Mouse (Mus musculus) lung, postnatal 0 days (tissue): ENCODE measurements around the gene Tjp3. TPM values are rescaled to one million over a fixed set of nuclear protein-coding genes. Genes with fewer than 3 reads are reported as not detected.
A peak's percentile ranks its signal among the peaks of the same experiment; 100 is the strongest.

ENCODE experiments used
- ATAC-seq: fragments of 200-750 bp; cut with Nextera tagmentation; 2 replicates; pipeline ENCODE4 v1.8.0; 2017; ENCODE audit warnings: moderate library complexity
- DNase-seq: peaks from one replicate; pipeline ENCODE4 v3.0.0-alpha.2; 2016; ENCODE audit warnings: low spot score
- H3K27ac ChIP-seq: fragments of 300-500 bp; sonication (generic); 2 replicates; pipeline ENCODE4 v1.5.1; 2014; ENCODE audit warnings: antibody characterized with exemption, mild to moderate bottlenecking, low read length, mixed read lengths
- H3K27me3 ChIP-seq: fragments of 300-500 bp; sonication (generic); replicated peaks from 2 replicates; pipeline ENCODE4 v1.6.1; 2014; ENCODE audit warnings: low read length, mixed read lengths; ENCODE audit not compliant: insufficient read depth
- H3K36me3 ChIP-seq: fragments of 300-500 bp; sonication (generic); 2 replicates; pipeline ENCODE4 v1.6.1; 2014; ENCODE audit warnings: low read length, mixed read lengths; ENCODE audit not compliant: insufficient read depth
- H3K4me1 ChIP-seq: fragments of 300-500 bp; sonication (generic); 2 replicates; pipeline ENCODE4 v1.6.1; 2014; ENCODE audit warnings: antibody characterized with exemption, low read depth, low read length, mixed read lengths; ENCODE audit not compliant: insufficient read depth
- H3K4me2 ChIP-seq: fragments of 300-500 bp; sonication (generic); replicated peaks from 2 replicates; pipeline ENCODE4 v1.6.1; 2014; ENCODE audit warnings: low read depth, mild to moderate bottlenecking, low read length, moderate library complexity, mixed read lengths
- H3K4me3 ChIP-seq: fragments of 300-500 bp; sonication (generic); 2 replicates; pipeline ENCODE4 v1.5.1; 2014; ENCODE audit warnings: low read depth, low read length
- H3K9ac ChIP-seq: fragments of 300-500 bp; sonication (generic); replicated peaks from 2 replicates; pipeline ENCODE4 v1.6.1; 2014; ENCODE audit warnings: low read depth, mild to moderate bottlenecking
- H3K9me3 ChIP-seq: fragments of 300-500 bp; sonication (generic); 2 replicates; pipeline ENCODE4 v1.6.1; 2016; ENCODE audit warnings: low read length, mixed read lengths
- CTCF ChIP-seq: IDR thresholded peaks from 2 replicates; pipeline ENCODE4 v1.5.1; 2016; ENCODE audit warnings: antibody characterized with exemption, mild to moderate bottlenecking
- EP300 ChIP-seq: IDR thresholded peaks from 2 replicates; pipeline ENCODE4 v1.6.1; 2016; ENCODE audit warnings: antibody characterized with exemption, mild to moderate bottlenecking, control low read depth
- WGBS: fragments of 180-500 bp; shearing (Covaris S2); extraction: QIAGEN DNeasy Blood & Tissue Kit; methylation state at CpG from one replicate; pipeline ENCODE4 v1.1.7; 2014; 5-methylcytosine and 5-hydroxymethylcytosine counted together
- polyA plus RNA-seq: library from polyadenylated mRNA; unstranded; fragments of >200 nt; fragmentation: Nextera tagmentation; extraction: Ambion mirVana; gene quantifications from 2 replicates; pipeline ENCODE4 v1.2.1, GENCODE M21; 2015

Gene Tjp3
- polyA plus RNA-seq, 1 experiment from 2014 or later = 24.1 TPM

GRCm38 (mm10) chr10:81320550-81321347 is 29.4 kb upstream of the Tjp3 start, which contains the start of gene Cactin:
TSS of gene Cactin (plus strand) at chr10:81321103.
- under 1% methylated on average over 67 of the region's 68 CpGs for WGBS
- TF ChIP-seq CTCF (peak; percentile 58), EP300 (peak; percentile 87)
- Histone ChIP-seq H3K27ac (peak within 1 kb of the TSS; percentile 89), H3K9ac (peak within 1 kb of the TSS; percentile 91), H3K4me3 (peak within 1 kb of the TSS; percentile 96), H3K9me3 (no peaks in the 10 kb centered on the region), H3K4me1 (peaks cover 10% of the 10 kb centered on the region), H3K36me3 (peaks cover 29% of the 10 kb centered on the region), H3K4me2 (peak within 1 kb of the TSS; percentile 85), H3K27me3 (no peaks in the 10 kb centered on the region)
- DNase-seq (peak; percentile 100), ATAC-seq (peak; percentile 91)

GRCm38 (mm10) chr10:81319741-81320549 is 28.6 kb upstream of the Tjp3 start:
- H3K36me3 ChIP-seq = peaks cover 22% of the 10 kb centered on the region
- H3K9ac ChIP-seq = peak overlapping the region; percentile 23; the same call in 1 of the 2 replicates
- H3K4me3 ChIP-seq = peak overlapping the region; percentile 96
- WGBS = under 1% methylated on average over 38 of the region's 38 CpGs
- H3K4me1 ChIP-seq = peaks cover 10% of the 10 kb centered on the region
- H3K4me2 ChIP-seq = peak overlapping the region; percentile 67
- TF ChIP-seq EP300 (peak; percentile 25; the same call in 1 of the 2 replicates), CTCF (no peak)
- H3K9me3 ChIP-seq = no peaks in the 10 kb centered on the region
- H3K27me3 ChIP-seq = no peaks in the 10 kb centered on the region
- DNase-seq (peak; percentile 52), ATAC-seq (no peak)
- H3K27ac ChIP-seq = peak overlapping the region; percentile 89

- 39% methylated on average over 8 of the region's 8 CpGs for WGBS
- ATAC-seq (no peak), DNase-seq (no peak)
- TF ChIP-seq EP300 = no peak; the same call in 1 of the 2 replicates
- peak; percentile 54 for TF ChIP-seq CTCF
- Histone ChIP-seq H3K36me3 (peaks cover 18% of the 10 kb centered on the region), H3K9ac (peak overlapping the region; percentile 23), H3K4me1 (peaks cover 10% of the 10 kb centered on the region), H3K27me3 (no peaks in the 10 kb centered on the region), H3K4me3 (0 out of 2 replicates have a peak overlapping the region, but pooled peaks have one; percentile 96), H3K4me2 (peak overlapping the region; percentile 67), H3K9me3 (no peaks in the 10 kb centered on the region), H3K27ac (peak overlapping the region; percentile 89; the same call in 1 of the 2 replicates)
These were observed 27.9 kb upstream of the Tjp3 start for GRCm38 (mm10) chr10:81319330-81319699.

GRCm38 (mm10) chr10:81318589-81319329 is 27.4 kb upstream of the Tjp3 start:
- WGBS = 80% methylated on average over 13 of the region's 13 CpGs
- TF ChIP-seq CTCF (no peak), EP300 (no peak)
- Histone ChIP-seq H3K4me2 (no peak overlapping the region), H3K9me3 (no peaks in the 10 kb centered on the region), H3K9ac (no peak overlapping the region), H3K27me3 (no peaks in the 10 kb centered on the region), H3K4me1 (peaks cover 10% of the 10 kb centered on the region), H3K4me3 (no peak overlapping the region), H3K27ac (no peak overlapping the region), H3K36me3 (peaks cover 16% of the 10 kb centered on the region)
- ATAC-seq = no peak
- peak; percentile 42 for DNase-seq

- H3K4me1 ChIP-seq = peaks cover 10% of the 10 kb centered on the region
- H3K27me3 ChIP-seq = no peaks in the 10 kb centered on the region
- ATAC-seq (peak; percentile 7), DNase-seq (peak; percentile 95)
- H3K9ac ChIP-seq = no peak overlapping the region; the same call in 1 of the 2 replicates
- TF ChIP-seq CTCF (peak; percentile 2; the same call in 1 of the 2 replicates), EP300 (no peak)
- 0 out of 2 replicates have a peak overlapping the region, but pooled peaks have one; percentile 17 for H3K4me3 ChIP-seq
- peak overlapping the region; percentile 61 for H3K4me2 ChIP-seq
- 18% methylated on average over 20 of the region's 20 CpGs for WGBS
- H3K27ac ChIP-seq = peak overlapping the region; percentile 35
- H3K9me3 ChIP-seq = no peaks in the 10 kb centered on the region
- peaks cover 10% of the 10 kb centered on the region; the same call in 1 of the 2 replicates for H3K36me3 ChIP-seq
These were observed 25.9 kb upstream of the Tjp3 start for GRCm38 (mm10) chr10:81317273-81317672.
